Mouse (Mus musculus) stomach, embryonic 16.5 days (tissue): ENCODE measurements at regions not wholly inside any gene's neighbourhood (a gene's known extent, or its start where the extent isn't known, plus 50 kb on each side); places are given as distances from the start of the nearest gene placed in this dataset.
A peak's percentile ranks its signal among the peaks of the same experiment; 100 is the strongest.

Source experiments
- ATAC-seq: fragments of 200-750 bp; cut with Nextera tagmentation; 2 replicates; pipeline ENCODE4 v1.8.0; 2017; ENCODE audit warnings: moderate number of reproducible peaks, moderate TSS enrichment; ENCODE audit not compliant: insufficient read depth, low FRiP score
- H3K27ac ChIP-seq: fragments of 300-500 bp; sonication (generic); 2 replicates; pipeline ENCODE4 v1.5.1; 2014; ENCODE audit warnings: low read length
- H3K27me3 ChIP-seq: fragments of 300-500 bp; sonication (generic); 2 replicates; pipeline ENCODE4 v1.6.1; 2014; ENCODE audit warnings: low read length, control low read depth, mixed read lengths; ENCODE audit not compliant: control insufficient read depth, insufficient read depth
- H3K36me3 ChIP-seq: fragments of 300-500 bp; sonication (generic); 2 replicates; pipeline ENCODE4 v1.6.1; 2014; ENCODE audit warnings: low read length; ENCODE audit not compliant: control insufficient read depth, insufficient read depth
- H3K4me1 ChIP-seq: fragments of 300-500 bp; sonication (generic); 2 replicates; pipeline ENCODE4 v1.6.1; 2014; ENCODE audit warnings: low read length, control low read depth, mixed read lengths; ENCODE audit not compliant: control insufficient read depth, insufficient read depth
- H3K4me2 ChIP-seq: fragments of 300-500 bp; sonication (generic); 2 replicates; pipeline ENCODE4 v1.6.1; 2014; ENCODE audit warnings: low read depth, low read length, mixed read lengths
- H3K4me3 ChIP-seq: fragments of 300-500 bp; sonication (generic); replicated peaks from 2 replicates; pipeline ENCODE4 v1.5.1; 2014; ENCODE audit warnings: mild to moderate bottlenecking, low read length
- H3K9ac ChIP-seq: fragments of 300-500 bp; sonication (generic); 2 replicates; pipeline ENCODE4 v1.6.1; 2014; ENCODE audit warnings: low read length
- H3K9me3 ChIP-seq: fragments of 300-500 bp; sonication (generic); replicated peaks from 2 replicates; pipeline ENCODE4 v1.6.1; 2016; ENCODE audit warnings: low read length, control low read depth; ENCODE audit not compliant: control insufficient read depth
- WGBS: fragments of 180-500 bp; shearing (Covaris S2); extraction: QIAGEN DNeasy Blood & Tissue Kit; methylation state at CpG from one replicate; pipeline ENCODE4 v1.1.7; 2014; 5-methylcytosine and 5-hydroxymethylcytosine counted together

DNA sequence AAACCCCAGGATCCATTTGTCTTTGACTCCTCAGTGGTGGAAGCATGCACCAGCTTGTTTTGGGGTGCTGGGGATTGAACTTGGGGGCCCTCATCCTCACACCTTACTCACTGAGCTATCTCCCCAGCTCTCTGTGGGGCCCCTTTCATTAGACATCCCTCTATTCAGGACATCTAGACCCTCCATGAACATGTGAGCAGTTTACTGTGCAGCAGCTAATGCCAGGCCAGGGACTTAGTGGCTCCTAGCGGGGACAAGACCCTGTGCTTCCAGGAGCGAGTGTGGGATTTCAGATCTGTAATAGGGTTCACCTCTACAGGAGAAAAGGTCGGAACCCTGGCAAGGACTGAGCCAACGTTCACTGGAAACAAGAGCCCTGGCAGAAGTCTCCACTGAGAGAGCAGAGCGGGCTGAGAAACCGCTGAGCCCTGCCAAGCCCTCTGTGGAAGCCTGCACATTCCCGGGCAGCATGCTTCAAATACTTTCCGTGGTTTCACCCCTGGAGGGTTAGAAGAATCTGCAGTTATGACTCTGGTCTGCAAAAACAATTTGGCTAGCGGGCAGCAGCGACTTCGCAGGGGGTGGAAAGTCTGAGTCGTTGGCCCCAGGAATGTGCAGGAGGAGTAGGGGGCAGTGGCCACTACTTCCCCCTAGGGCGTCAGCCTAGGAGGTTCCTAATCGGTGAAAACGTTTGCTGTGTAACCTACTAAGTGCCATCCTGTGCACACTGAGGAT is 125.6 kb downstream of the Smad6 start:
- H3K27me3 ChIP-seq, result no peaks in the 10 kb centered on the region
- WGBS, result 29% methylated on average over 15 of the region's 15 CpGs
- H3K4me2 ChIP-seq, result no peak overlapping the region
- H3K4me3 ChIP-seq, result no peak overlapping the region
- H3K36me3 ChIP-seq, result no peaks in the 10 kb centered on the region
- H3K4me1 ChIP-seq, result peaks cover 5% of the 10 kb centered on the region
- peak; percentile 52; the same call in 1 of the 2 replicates for ATAC-seq
- H3K9me3 ChIP-seq, result no peaks in the 10 kb centered on the region
- peak overlapping the region; percentile 33; the same call in 1 of the 2 replicates for H3K9ac ChIP-seq
- peak overlapping the region; percentile 67 for H3K27ac ChIP-seq

DNA sequence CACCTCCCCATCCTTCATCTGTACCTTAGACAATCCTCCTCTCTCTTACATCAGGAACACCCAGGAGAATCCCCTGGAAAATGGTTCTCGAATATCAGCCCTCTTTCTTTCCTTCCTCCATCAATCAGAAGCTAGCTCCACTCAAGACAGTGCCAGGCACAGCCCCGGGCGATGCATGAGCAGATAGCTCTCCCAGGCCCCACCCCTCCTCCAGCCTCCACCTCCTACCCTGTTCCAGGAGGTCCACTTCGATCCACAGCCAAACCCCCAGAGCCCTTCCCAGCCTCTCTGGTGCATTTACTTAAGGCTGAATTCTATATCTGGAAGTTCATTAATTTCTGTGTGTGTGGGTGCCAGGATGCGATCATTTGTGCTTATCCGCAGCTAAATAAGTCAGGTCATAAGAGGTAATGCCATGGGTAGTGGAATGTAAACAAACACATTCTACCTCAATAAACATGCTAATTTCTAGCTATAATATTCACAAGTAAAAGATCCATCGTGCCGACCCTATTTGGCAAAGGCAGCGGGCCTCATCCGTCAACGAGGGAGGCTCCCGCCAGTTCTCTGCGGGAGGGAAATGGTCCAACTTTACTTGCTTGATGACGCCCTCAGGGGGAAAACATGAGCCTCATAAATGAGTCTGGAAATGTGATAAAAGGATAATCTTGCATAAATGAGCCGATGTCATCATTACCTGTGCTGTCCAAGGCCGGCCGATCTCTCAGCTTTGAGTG is 129.5 kb downstream of the Smad6 start:
- Histone ChIP-seq H3K9ac (no peak overlapping the region; the same call in 1 of the 2 replicates), H3K4me2 (no peak overlapping the region), H3K27me3 (no peaks in the 10 kb centered on the region), H3K4me1 (peaks cover 8% of the 10 kb centered on the region), H3K9me3 (no peaks in the 10 kb centered on the region), H3K36me3 (no peaks in the 10 kb centered on the region), H3K4me3 (no peak overlapping the region), H3K27ac (no peak overlapping the region)
- ATAC-seq, result peak; percentile 53; the same call in 1 of the 2 replicates
- WGBS, result 46% methylated on average over 17 of the region's 17 CpGs

DNA sequence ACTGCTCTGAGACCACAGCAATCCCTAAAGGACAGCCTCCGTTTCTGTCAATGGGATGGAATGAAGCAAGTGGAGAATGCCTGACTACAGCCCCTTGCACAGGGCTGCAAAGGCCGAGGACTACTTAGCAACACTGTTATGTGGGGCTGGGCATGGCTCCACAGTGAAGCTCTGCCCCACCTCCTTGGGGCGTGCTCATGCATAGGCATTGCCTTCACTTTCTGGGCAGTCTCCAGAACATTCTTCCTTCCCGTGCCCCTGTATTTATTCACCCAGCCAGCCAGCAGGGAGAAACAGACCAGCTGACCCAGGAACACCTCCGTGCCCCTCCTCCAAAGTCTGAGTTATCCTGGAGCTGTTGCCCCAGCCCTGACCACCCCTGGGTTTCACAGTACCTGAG is 131.1 kb downstream of the Smad6 start:
- H3K9ac ChIP-seq, result no peak overlapping the region
- H3K36me3 ChIP-seq, result no peaks in the 10 kb centered on the region
- 0 out of 2 replicates have a peak, but pooled peaks cover 3% of the 10 kb centered on the region for H3K4me1 ChIP-seq
- H3K9me3 ChIP-seq, result no peaks in the 10 kb centered on the region
- no peak overlapping the region for H3K27ac ChIP-seq
- peak; percentile 70; the same call in 1 of the 2 replicates for ATAC-seq
- no peaks in the 10 kb centered on the region for H3K27me3 ChIP-seq
- WGBS, result 32% methylated on average over 5 of the region's 5 CpGs
- H3K4me2 ChIP-seq, result no peak overlapping the region
- no peak overlapping the region for H3K4me3 ChIP-seq

DNA sequence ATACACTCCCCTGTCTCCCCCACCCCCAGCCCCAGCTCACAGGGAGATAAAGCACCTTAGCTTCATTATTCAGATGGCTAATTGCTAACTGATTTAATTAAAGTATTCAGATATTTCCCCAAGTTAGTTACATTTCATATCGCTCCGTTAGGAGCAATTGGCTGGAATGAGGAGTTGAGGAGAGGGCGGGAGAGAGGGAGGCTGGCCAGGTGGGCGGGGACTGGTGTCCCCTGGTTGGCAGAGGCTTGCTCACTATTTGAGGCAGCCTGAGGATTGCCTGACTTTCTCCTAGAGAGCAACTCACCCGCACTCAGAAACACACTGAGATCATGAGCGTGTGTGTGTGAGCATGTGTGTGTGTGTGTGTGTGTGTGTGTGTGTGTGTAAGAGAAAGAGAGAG is 131.8 kb upstream of the Smad3 start:
- Histone ChIP-seq H3K36me3 (no peaks in the 10 kb centered on the region), H3K4me2 (no peak overlapping the region), H3K9ac (no peak overlapping the region), H3K4me3 (no peak overlapping the region), H3K9me3 (no peaks in the 10 kb centered on the region), H3K27ac (no peak overlapping the region), H3K4me1 (0 out of 2 replicates have a peak, but pooled peaks cover 3% of the 10 kb centered on the region), H3K27me3 (no peaks in the 10 kb centered on the region)
- 69% methylated on average over 6 of the region's 6 CpGs for WGBS
- ATAC-seq, result no peak

DNA sequence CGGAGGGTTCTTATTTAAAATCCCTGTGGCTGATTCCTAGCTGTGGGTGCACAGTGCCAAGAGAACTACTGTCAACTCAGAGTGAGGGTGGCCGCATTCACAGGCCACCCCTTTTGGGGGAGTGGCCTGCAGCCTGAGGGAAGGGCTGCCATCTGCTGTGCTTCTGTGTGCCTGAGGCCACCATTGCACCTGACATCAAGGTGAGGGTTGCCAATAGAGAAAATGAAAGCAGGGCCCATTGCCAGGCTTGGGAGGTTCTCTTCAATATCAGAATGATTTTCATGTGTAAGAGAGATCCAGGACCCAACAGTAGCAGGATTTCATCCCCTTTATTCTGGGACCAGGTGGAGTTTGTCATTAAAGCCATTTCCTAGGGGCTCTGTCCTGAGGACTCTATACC is 127.2 kb upstream of the Smad3 start:
- 71% methylated on average over 2 of the region's 2 CpGs for WGBS
- Histone ChIP-seq H3K4me1 (peaks cover 3% of the 10 kb centered on the region; the same call in 1 of the 2 replicates), H3K36me3 (no peaks in the 10 kb centered on the region), H3K4me2 (no peak overlapping the region), H3K4me3 (no peak overlapping the region), H3K9ac (no peak overlapping the region), H3K9me3 (0 out of 2 replicates have a peak, but pooled peaks cover 4% of the 10 kb centered on the region), H3K27me3 (no peaks in the 10 kb centered on the region), H3K27ac (no peak overlapping the region)
- ATAC-seq, result no peak

DNA sequence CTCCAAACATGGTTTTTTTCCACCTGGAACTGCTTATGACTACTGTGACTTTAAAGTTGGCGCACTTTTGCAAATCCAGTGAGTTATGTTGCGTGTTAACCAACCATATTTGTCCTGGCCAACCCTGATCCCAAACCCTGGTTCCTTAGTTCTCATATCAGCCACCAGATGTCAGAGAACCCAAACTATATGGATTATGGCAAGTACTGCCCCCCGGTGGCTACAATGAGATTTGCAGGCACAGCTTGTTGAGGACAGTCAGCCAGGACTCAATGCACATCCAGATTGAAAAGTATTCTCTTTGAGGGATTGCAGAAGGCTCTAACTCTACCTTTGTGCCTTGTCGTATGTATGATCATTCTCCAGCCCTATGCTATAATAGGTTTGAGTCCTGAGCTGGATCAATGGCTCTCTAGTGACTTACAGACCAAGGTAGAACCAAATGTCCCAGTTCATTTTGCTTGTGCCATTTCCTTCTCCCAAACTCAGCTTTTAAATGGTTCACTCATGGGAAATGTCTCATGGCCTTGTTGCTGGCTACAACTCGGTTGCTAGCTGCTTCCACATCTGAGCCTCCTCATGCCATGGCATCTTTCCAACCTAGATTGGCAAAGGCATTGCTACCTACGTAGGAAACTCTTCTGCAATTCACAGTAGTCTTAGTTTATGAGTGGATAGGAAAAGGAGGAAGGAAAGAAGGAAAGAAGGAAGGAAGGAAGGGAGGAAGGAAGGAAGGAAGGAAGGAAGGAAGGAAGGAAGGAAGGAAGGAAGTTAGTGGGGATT is 126.1 kb upstream of the Smad3 start:
- Histone ChIP-seq H3K9me3 (0 out of 2 replicates have a peak, but pooled peaks cover 4% of the 10 kb centered on the region), H3K4me2 (no peak overlapping the region), H3K36me3 (no peaks in the 10 kb centered on the region), H3K27ac (no peak overlapping the region), H3K27me3 (no peaks in the 10 kb centered on the region), H3K4me1 (peaks cover 5% of the 10 kb centered on the region; the same call in 1 of the 2 replicates), H3K9ac (no peak overlapping the region), H3K4me3 (no peak overlapping the region)
- ATAC-seq, result no peak
- WGBS, result 73% methylated on average over 6 of the region's 6 CpGs

DNA sequence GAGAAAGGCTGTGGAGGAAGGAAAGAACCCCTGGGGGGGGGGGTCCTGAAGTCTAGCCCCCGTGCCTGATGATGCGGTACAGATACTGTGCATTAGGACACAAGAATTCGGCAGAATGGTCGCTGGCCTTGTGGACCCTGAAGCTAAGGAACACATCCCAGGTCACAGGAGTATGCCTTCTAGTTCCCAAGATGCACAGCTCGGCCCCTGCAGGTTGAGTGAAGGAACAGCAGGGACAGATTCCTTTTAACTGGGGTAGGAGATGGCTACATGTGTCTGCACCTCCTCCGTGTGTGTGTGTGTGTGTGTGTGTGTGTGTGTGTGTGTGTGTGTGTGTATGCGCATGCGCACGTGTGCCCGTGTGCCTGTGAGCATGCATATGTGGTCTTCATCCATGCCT is 123.9 kb upstream of the Smad3 start:
- no peak for ATAC-seq
- Histone ChIP-seq H3K36me3 (no peaks in the 10 kb centered on the region), H3K4me3 (no peak overlapping the region), H3K4me1 (peaks cover 5% of the 10 kb centered on the region; the same call in 1 of the 2 replicates), H3K9me3 (0 out of 2 replicates have a peak, but pooled peaks cover 4% of the 10 kb centered on the region), H3K27ac (no peak overlapping the region), H3K4me2 (no peak overlapping the region), H3K27me3 (no peaks in the 10 kb centered on the region), H3K9ac (no peak overlapping the region)
- 80% methylated on average over 10 of the region's 10 CpGs for WGBS

DNA sequence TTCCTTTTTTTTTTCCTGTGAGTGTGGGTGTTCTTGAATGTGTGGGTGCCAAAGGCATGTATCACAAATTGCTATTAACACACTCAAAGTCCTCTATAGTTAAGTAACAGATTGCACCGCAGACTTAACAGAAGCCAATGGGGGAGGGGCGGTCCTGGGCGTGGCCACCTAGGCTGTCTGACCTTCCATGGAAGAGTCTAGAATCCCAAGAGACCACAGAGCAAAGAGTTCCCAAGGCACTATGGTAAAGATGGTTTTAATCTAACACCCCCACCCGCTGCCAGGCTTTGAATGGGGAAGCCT is 123.4 kb upstream of the Smad3 start:
- H3K36me3 ChIP-seq, result no peaks in the 10 kb centered on the region
- H3K27me3 ChIP-seq, result no peaks in the 10 kb centered on the region
- no peak overlapping the region for H3K4me3 ChIP-seq
- WGBS, result 64% methylated on average over 4 of the region's 4 CpGs
- peaks cover 5% of the 10 kb centered on the region; the same call in 1 of the 2 replicates for H3K4me1 ChIP-seq
- H3K4me2 ChIP-seq, result no peak overlapping the region
- ATAC-seq, result no peak
- 0 out of 2 replicates have a peak, but pooled peaks cover 4% of the 10 kb centered on the region for H3K9me3 ChIP-seq
- H3K9ac ChIP-seq, result no peak overlapping the region
- no peak overlapping the region for H3K27ac ChIP-seq
